Mouse (Mus musculus) CH12.LX (cell line): ENCODE data around the gene Grip1. TPM values are rescaled to one million over a fixed set of nuclear protein-coding genes. Genes with fewer than 3 reads are reported as not detected.

Source experiments
- DNase-seq: peaks from one replicate; pipeline ENCODE4 v3.0.0-alpha.2; 2013; ENCODE audit errors: extremely low read depth
- H3K27ac ChIP-seq: 2 replicates; pipeline ENCODE4 v1.5.1; 2012; ENCODE audit warnings: low read depth, mild to moderate bottlenecking, control low read depth, moderate library complexity; ENCODE audit not compliant: insufficient read depth
- H3K27me3 ChIP-seq: replicated peaks from 2 replicates; pipeline ENCODE3; 2012; ENCODE audit warnings: inconsistent platforms
- H3K36me3 ChIP-seq, 2 experiments: replicated peaks in 1 of 2; 2 replicates each; pipeline versions ENCODE3 to v1.6.1; 2012; ENCODE audit warnings: inconsistent platforms in 1 of 2, low read length in 1 of 2, mild to moderate bottlenecking in 1 of 2, mixed read lengths in 1 of 2, moderate library complexity in 1 of 2; ENCODE audit not compliant: control insufficient read depth in 1 of 2, insufficient read depth in 1 of 2
- H3K4me1 ChIP-seq, 2 experiments: 2 replicates each; pipeline ENCODE4 v1.6.1; 2012; ENCODE audit warnings: inconsistent platforms in 1 of 2, moderate library complexity in 1 of 2; ENCODE audit not compliant: insufficient read depth in 2 of 2, control insufficient read depth in 1 of 2
- H3K4me2 ChIP-seq: 2 replicates; pipeline ENCODE4 v1.6.1; 2012; ENCODE audit warnings: low read depth, mild to moderate bottlenecking, control low read depth; ENCODE audit not compliant: poor library complexity, insufficient read depth, severe bottlenecking
- H3K4me3 ChIP-seq, 3 experiments: fragments of 150-350 bp in 1 of 3; sonication (generic) in 1 of 3; replicated peaks in 1 of 3; 2 replicates each; pipeline versions ENCODE3 to v1.5.1; 2011 to 2012; ENCODE audit warnings: low read depth in 2 of 3, low read length in 2 of 3, mild to moderate bottlenecking in 2 of 3, moderate library complexity in 2 of 3, control low read depth in 1 of 3, improper control_type of control experiment in 1 of 3, inconsistent platforms in 1 of 3, mixed read lengths in 1 of 3; ENCODE audit not compliant: poor library complexity in 1 of 3
- H3K79me2 ChIP-seq: replicated peaks from 2 replicates; pipeline ENCODE4 v1.6.1; 2012; ENCODE audit warnings: mild to moderate bottlenecking, moderate library complexity; ENCODE audit not compliant: control insufficient read depth, poor library complexity, insufficient read depth, severe bottlenecking; ENCODE audit errors: extremely low read depth
- H3K9ac ChIP-seq: 2 replicates; pipeline ENCODE4 v1.6.1; 2012; ENCODE audit warnings: low read depth, mild to moderate bottlenecking, control low read depth, moderate library complexity; ENCODE audit not compliant: insufficient read depth
- H3K9me3 ChIP-seq: replicated peaks from 2 replicates; pipeline ENCODE3; 2012; ENCODE audit warnings: low read length, inconsistent platforms, mixed read lengths
- JUN ChIP-seq: IDR thresholded peaks from 2 replicates; pipeline ENCODE4 v1.6.1; 2011; ENCODE audit warnings: low read depth, mild to moderate bottlenecking, low read length, improper control_type of control experiment, moderate library complexity; ENCODE audit not compliant: insufficient read depth
- KAT2A ChIP-seq: IDR thresholded peaks from 2 replicates; pipeline ENCODE4 v1.6.1; 2012; ENCODE audit warnings: low read length, improper control_type of control experiment, inconsistent platforms; ENCODE audit not compliant: insufficient replicate concordance
- MAFK ChIP-seq: IDR thresholded peaks from 2 replicates; pipeline ENCODE4 v1.6.1; 2011; ENCODE audit warnings: low read length, improper control_type of control experiment; ENCODE audit not compliant: insufficient replicate concordance
- MAZ ChIP-seq: IDR thresholded peaks from 2 replicates; pipeline ENCODE4 v1.6.1; 2012; ENCODE audit warnings: low read depth, mild to moderate bottlenecking, inconsistent platforms, low read length, improper control_type of control experiment, moderate library complexity
- MEF2A ChIP-seq: IDR thresholded peaks from 2 replicates; pipeline ENCODE4 v1.6.1; 2014; ENCODE audit warnings: low read depth, mild to moderate bottlenecking, inconsistent platforms, low read length, improper control_type of control experiment, borderline replicate concordance
- MYC ChIP-seq: IDR thresholded peaks from 2 replicates; pipeline ENCODE4 v1.6.1; 2011; ENCODE audit warnings: low read depth, mild to moderate bottlenecking, improper control_type of control experiment, low read length
- RAD21 ChIP-seq: IDR thresholded peaks from 2 replicates; pipeline ENCODE4 v1.6.1; 2011; ENCODE audit warnings: low read depth, mild to moderate bottlenecking, low read length, improper control_type of control experiment, moderate library complexity
- RCOR1 ChIP-seq: conservative IDR thresholded peaks from 2 replicates; pipeline ENCODE4 v1.6.1; 2012; ENCODE audit warnings: low read depth, mild to moderate bottlenecking, inconsistent platforms, low read length, improper control_type of control experiment
- ZKSCAN1 ChIP-seq: IDR thresholded peaks from 2 replicates; pipeline ENCODE4 v1.6.1; 2012; ENCODE audit warnings: low read depth, inconsistent platforms, low read length, improper control_type of control experiment, borderline replicate concordance
- dilution Hi-C: fragments of 300-500 bp; cut with MboI; formaldehyde crosslinking; loops from 2 replicates; pipeline ENCODE4 v1.14.3; 2020; ENCODE audit warnings: low sequenced_read_pairs; ENCODE audit not compliant: extremely low pct_unique_long_range_greater_than_20kb, extremely low pct_ligation_motif_present
- in situ Hi-C: fragments of 300-500 bp; cut with MboI; formaldehyde crosslinking; loops from 3 replicates; pipeline ENCODE4 v1.14.3; 2019; ENCODE audit warnings: low sequenced_read_pairs, low pct_ligation_motif_present, low pct_unique_long_range_greater_than_20kb, mixed read lengths
- polyA plus RNA-seq: library from polyadenylated mRNA; unstranded; fragments of >175 nt; gene quantifications from 2 replicates; pipeline ENCODE4 v1.2.1, GENCODE M21; 2012; ENCODE audit warnings: low read depth; ENCODE audit not compliant: insufficient read length
- total RNA-seq, 2 experiments: library from RNA; depleted of rRNA; stranded (reverse); fragments of 300-350 nt in 1 of 2; fragments of >200 nt in 1 of 2; gene quantifications; 2 replicates each; pipeline ENCODE4 v1.2.3; 2012 to 2014

The Grip1 gene
- total and polyA plus RNA-seq, 3 experiments = 0.09 to 0.33 (median 0.13) TPM

- dilution Hi-C loops = no loop called here
- no peak for DNase-seq
- no peaks in the 10 kb centered on the region for H3K27me3 ChIP-seq
- H3K9ac ChIP-seq = no peak overlapping the region
- in situ Hi-C loops = no loop called here
- no peak overlapping the region for H3K4me3 ChIP-seq
- H3K9me3 ChIP-seq = peaks cover 4% of the 10 kb centered on the region
- no peak overlapping the region for H3K4me2 ChIP-seq
- H3K79me2 ChIP-seq = no peaks in the 10 kb centered on the region
- peaks cover 0 to 4% of the 10 kb centered on the region in 2 experiments; a peak in 2 of 4 replicates for H3K4me1 ChIP-seq
- H3K36me3 ChIP-seq = no peaks in the 10 kb centered on the region
- TF ChIP-seq KAT2A (no peak), RAD21 (no peak), MEF2A (no peak), MYC (no peak), ZKSCAN1 (no peak), MAFK (no peak)
- TF ChIP-seq, all 38 proteins: peak for 0
- no peak overlapping the region for H3K27ac ChIP-seq
Measured at GRCm38 (mm10) chr10:120044714-120045234, 591.1 kb downstream of the Grip1 start.

- TF ChIP-seq MAZ (no peak), JUN (peak; percentile 20; the same call in 1 of the 2 replicates), RCOR1 (no peak)
- H3K79me2 ChIP-seq = no peaks in the 10 kb centered on the region
- in situ Hi-C loops (no loop called here), dilution Hi-C loops (no loop called here)
- H3K27ac ChIP-seq = no peak overlapping the region
- peak overlapping the region in 1 of 3 experiments; percentile 7 for H3K4me3 ChIP-seq
- H3K4me2 ChIP-seq = 0 out of 2 replicates have a peak overlapping the region, but pooled peaks have one; percentile 6
- DNase-seq = peak; percentile 62
- no peaks in the 10 kb centered on the region for H3K27me3 ChIP-seq
- no peaks in the 10 kb centered on the region for H3K9me3 ChIP-seq
- H3K4me1 ChIP-seq = peaks cover 3 to 14% of the 10 kb centered on the region in 2 experiments
- no peaks in the 10 kb centered on the region for H3K36me3 ChIP-seq
- no peak overlapping the region for H3K9ac ChIP-seq
Measured at GRCm38 (mm10) chr10:120060579-120061237, 607.1 kb downstream of the Grip1 start.
